Comparison of ENCODE assay signal across 20 mouse cellular contexts in the genomic region with DNA sequence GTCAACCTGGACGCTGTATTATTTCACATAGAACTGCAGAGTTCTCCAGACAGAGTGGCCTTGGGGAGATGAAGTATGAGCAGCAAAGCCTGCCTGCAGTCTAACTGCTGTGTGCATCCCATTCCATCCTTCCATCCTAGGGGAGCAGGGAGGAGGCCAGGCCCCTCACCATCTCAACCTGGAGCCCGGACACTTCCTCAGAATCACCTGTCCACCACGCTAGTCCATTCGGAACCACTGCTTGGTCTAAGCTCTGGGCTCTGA. TPM values are rescaled to one million over a fixed set of nuclear protein-coding genes. Genes with fewer than 3 reads are reported as not detected.
DNase-seq lines count a peak whose midpoint lies in the region; ATAC-seq and TF ChIP-seq lines count a peak whose summit lies in the region.
"Had no signal": no experiment of that assay in that cellular context is flagged by ENCODE, and none has a peak within 500 bp of the region (broad histone marks: within the 10 kb centered on the region; RNA-seq: fewer than 3 reads in every experiment).

No protein-coding gene starts in this region.

- H3K4me1 ChIP-seq in forebrain, embryonic 10.5 days, result peaks cover 58% of the 10 kb centered on the region
- peaks cover 15% of the 10 kb centered on the region for H3K4me1 ChIP-seq in forebrain, embryonic 16.5 days (replicated peaks; ENCODE audit: control insufficient read depth, insufficient read depth, low read length)
- peaks cover 25% of the 10 kb centered on the region for H3K4me1 ChIP-seq in hindbrain, embryonic 16.5 days (ENCODE audit: control insufficient read depth, insufficient read depth, low read depth, low read length)
- peaks cover 33% of the 10 kb centered on the region for H3K4me1 ChIP-seq in midbrain, embryonic 16.5 days (ENCODE audit: control insufficient read depth, insufficient read depth, low read length)
- no peaks in the 10 kb centered on the region for H3K4me1 ChIP-seq in cerebellum, adult 2 months (ENCODE audit: control insufficient read depth, insufficient read depth, low read length)
- H3K4me1 ChIP-seq: liver, embryonic 13.5 days had no signal

- H3K9ac ChIP-seq in forebrain, embryonic 16.5 days (replicated peaks; ENCODE audit: low read depth, low read length), result no peak overlapping the region
- no peak overlapping the region for H3K9ac ChIP-seq in hindbrain, embryonic 16.5 days (ENCODE audit: low read depth, low read length)
- no peak overlapping the region; the same call in 1 of the 2 replicates for H3K9ac ChIP-seq in midbrain, embryonic 16.5 days (ENCODE audit: low read depth, low read length)
- H3K9ac ChIP-seq: embryonic facial prominence, embryonic 12.5 days; liver, embryonic 13.5 days; lung, embryonic 15.5 days had no signal

- no peak for TF ChIP-seq POLR2A in cerebellum, adult 2 months (IDR thresholded peaks at IDR 0.05; ENCODE audit: borderline replicate concordance, insufficient read depth, low read length)

- no peak for TF ChIP-seq CTCF in cerebellum, adult 2 months (IDR thresholded peaks at IDR 0.05; ENCODE audit: borderline replicate concordance, insufficient read depth, low read depth, low read length)

- no peak overlapping the region for H3K4me2 ChIP-seq in forebrain, embryonic 16.5 days (ENCODE audit: low read length)
- H3K4me2 ChIP-seq in hindbrain, embryonic 16.5 days (ENCODE audit: low read length), result no peak overlapping the region
- no peak overlapping the region for H3K4me2 ChIP-seq in midbrain, embryonic 16.5 days (ENCODE audit: low read length)
- H3K4me2 ChIP-seq: liver, embryonic 13.5 days had no signal

- peaks cover 45% of the 10 kb centered on the region for H3K27me3 ChIP-seq in forebrain, embryonic 10.5 days (ENCODE audit: poor library complexity, severe bottlenecking)
- no peaks in the 10 kb centered on the region; the same call in 1 of the 2 replicates for H3K27me3 ChIP-seq in forebrain, embryonic 16.5 days (replicated peaks; ENCODE audit: control insufficient read depth, insufficient read depth, low read length)
- H3K27me3 ChIP-seq in hindbrain, embryonic 16.5 days (replicated peaks; ENCODE audit: control insufficient read depth, insufficient read depth, low read length), result no peaks in the 10 kb centered on the region
- no peaks in the 10 kb centered on the region for H3K27me3 ChIP-seq in midbrain, embryonic 16.5 days (ENCODE audit: control insufficient read depth, insufficient read depth, low read depth, low read length)
- H3K27me3 ChIP-seq in cerebellum, adult 2 months (ENCODE audit: control insufficient read depth, insufficient read depth, low read length), result no peaks in the 10 kb centered on the region; the same call in 1 of the 2 replicates
- H3K27me3 ChIP-seq: lung, embryonic 15.5 days had no signal

- ATAC-seq in forebrain, embryonic 16.5 days, result no peak; the same call in 1 of the 2 replicates
- 0 out of 2 replicates have a peak, but pooled peaks have one; percentile 22 for ATAC-seq in hindbrain, embryonic 16.5 days
- peak; percentile 54 for ATAC-seq in midbrain, embryonic 16.5 days
- ATAC-seq in megakaryocyte, adult 5-6 weeks (ENCODE audit: poor library complexity, severe bottlenecking), result no peak
- ATAC-seq in megakaryocyte progenitor cell, adult 5-6 weeks (replicated peaks; ENCODE audit: poor library complexity), result no peak

- H3K4me3 ChIP-seq in forebrain, embryonic 10.5 days, result peak overlapping the region; percentile 27; the same call in 1 of the 2 replicates
- no peak overlapping the region for H3K4me3 ChIP-seq in forebrain, embryonic 16.5 days (replicated peaks; ENCODE audit: low read length)
- H3K4me3 ChIP-seq in hindbrain, embryonic 16.5 days (ENCODE audit: low read length), result no peak overlapping the region
- H3K4me3 ChIP-seq in midbrain, embryonic 16.5 days (ENCODE audit: low read depth, low read length), result no peak overlapping the region
- no peak overlapping the region for H3K4me3 ChIP-seq in cerebellum, adult 2 months (replicated peaks; ENCODE audit: insufficient read depth, low read depth, low read length)
- H3K4me3 ChIP-seq: embryonic facial prominence, embryonic 12.5 days; liver, embryonic 13.5 days; lung, embryonic 15.5 days had no signal

- H3K9me3 ChIP-seq in forebrain, embryonic 10.5 days, result no peaks in the 10 kb centered on the region
- no peaks in the 10 kb centered on the region for H3K9me3 ChIP-seq in forebrain, embryonic 16.5 days (ENCODE audit: control insufficient read depth, low read length)
- no peaks in the 10 kb centered on the region for H3K9me3 ChIP-seq in hindbrain, embryonic 16.5 days (ENCODE audit: control insufficient read depth, low read length)
- H3K9me3 ChIP-seq in midbrain, embryonic 16.5 days (replicated peaks; ENCODE audit: control insufficient read depth, low read length, poor library complexity, severe bottlenecking), result no peaks in the 10 kb centered on the region
- H3K9me3 ChIP-seq: embryonic facial prominence, embryonic 12.5 days; G1E; liver, embryonic 13.5 days; lung, embryonic 15.5 days had no signal

- H3K36me3 ChIP-seq in forebrain, embryonic 10.5 days (replicated peaks), result no peaks in the 10 kb centered on the region
- H3K36me3 ChIP-seq in forebrain, embryonic 16.5 days (ENCODE audit: control insufficient read depth, insufficient read depth), result no peaks in the 10 kb centered on the region
- no peaks in the 10 kb centered on the region for H3K36me3 ChIP-seq in hindbrain, embryonic 16.5 days (ENCODE audit: control insufficient read depth, insufficient read depth, low read length)
- H3K36me3 ChIP-seq in midbrain, embryonic 16.5 days (ENCODE audit: control insufficient read depth, insufficient read depth, low read length), result no peaks in the 10 kb centered on the region
- H3K36me3 ChIP-seq: embryonic facial prominence, embryonic 12.5 days; G1E; liver, embryonic 13.5 days; lung, embryonic 15.5 days had no signal

- 44% methylated on average over 4 of the region's 4 CpGs for whole genome bisulfite sequencing in forebrain, embryonic 10.5 days
- 22% methylated on average over 4 of the region's 4 CpGs for WGBS in forebrain, embryonic 16.5 days
- 55% methylated on average over 4 of the region's 4 CpGs for WGBS in hindbrain, embryonic 16.5 days
- 33% methylated on average over 4 of the region's 4 CpGs for WGBS in midbrain, embryonic 16.5 days
- WGBS in cerebellum, adult 2 months, result 40% methylated on average over 4 of the region's 4 CpGs

- H3K27ac ChIP-seq in forebrain, embryonic 10.5 days, result peak overlapping the region; percentile 40
- H3K27ac ChIP-seq in forebrain, embryonic 16.5 days (ENCODE audit: low read length), result 0 out of 2 replicates have a peak overlapping the region, but pooled peaks have one; percentile 29
- 0 out of 2 replicates have a peak overlapping the region, but pooled peaks have one; percentile 16 for H3K27ac ChIP-seq in hindbrain, embryonic 16.5 days (ENCODE audit: low read depth, low read length)
- peak overlapping the region; percentile 78 for H3K27ac ChIP-seq in midbrain, embryonic 16.5 days (ENCODE audit: low read length)
- no peak overlapping the region for H3K27ac ChIP-seq in cerebellum, adult 2 months (ENCODE audit: insufficient read depth, low read length)
- H3K27ac ChIP-seq: embryonic facial prominence, embryonic 12.5 days; liver, embryonic 13.5 days; lung, embryonic 15.5 days had no signal

- DNase-seq in forebrain, embryonic 10.5 days (ENCODE audit: extremely low spot score, low spot score), result no peak
- DNase-seq in cerebellum, adult 2 months, result no peak
- no peak for DNase-seq in adrenal gland, adult 18-20 months (ENCODE audit: low spot score in 2 of 2)
- DNase-seq: adrenal gland, adult 2 months; cerebellum, adult 11 months; cerebellum, postnatal 36 days; heart, adult 11 months; kidney, adult 18-20 months; kidney, postnatal 10 days; liver, embryonic 13.5 days; thymus, postnatal 4 days had no signal

RNA-seq across cellular contexts. Expression of gene Cpne5, which starts 23.8 kb away (rescaled TPM):
- 5.3 and 6.2 TPM in 2 replicates for polyA plus RNA-seq in forebrain, embryonic 10.5 days (2016; fragmentation: Nextera tagmentation; extraction: Ambion mirVana)
- 25.0 and 35.5 TPM in 2 replicates for polyA plus RNA-seq in forebrain, embryonic 16.5 days (2015; fragmentation: Nextera tagmentation; extraction: Ambion mirVana)
- polyA plus RNA-seq in hindbrain, embryonic 16.5 days (2015; fragmentation: Nextera tagmentation; extraction: Ambion mirVana), result 48.1 and 51.2 TPM in 2 replicates
- polyA plus RNA-seq in midbrain, embryonic 16.5 days (2015; fragmentation: Nextera tagmentation; extraction: Ambion mirVana), result 43.6 and 55.8 TPM in 2 replicates
- 7.5 and 8.4 TPM in 2 replicates for polyA plus RNA-seq in cerebellum, adult 2 months (2012; rRNA removed)
- total RNA-seq in adrenal gland, adult 18-20 months (2021), result under 1 TPM; 0.33 to 0.35 TPM
- 0.25 TPM in 1 of 2 replicates, not detected in the other for total RNA-seq in megakaryocyte, adult 5-6 weeks (2015)
- not detected in 2 replicates for total RNA-seq in megakaryocyte, adult 5-6 weeks (2017)
- 0.64 and 0.90 TPM in 2 replicates for total RNA-seq in megakaryocyte progenitor cell, adult 5-6 weeks (2015)
- total RNA-seq in megakaryocyte progenitor cell, adult 5-6 weeks (2017), result 0.96 and 3.5 TPM in 2 replicates
- total RNA-seq: gastrocnemius, adult 18-20 months had no signal

RNA-seq across cellular contexts. Expression of gene Ppil1, which starts 49.9 kb away (rescaled TPM):
- 230 and 235 TPM in 2 replicates for polyA plus RNA-seq in forebrain, embryonic 10.5 days (2016; fragmentation: Nextera tagmentation; extraction: Ambion mirVana)
- polyA plus RNA-seq in forebrain, embryonic 16.5 days (2015; fragmentation: Nextera tagmentation; extraction: Ambion mirVana), result 118 and 125 TPM in 2 replicates
- polyA plus RNA-seq in hindbrain, embryonic 16.5 days (2015; fragmentation: Nextera tagmentation; extraction: Ambion mirVana), result 105 and 113 TPM in 2 replicates
- 106 and 107 TPM in 2 replicates for polyA plus RNA-seq in midbrain, embryonic 16.5 days (2015; fragmentation: Nextera tagmentation; extraction: Ambion mirVana)
- polyA plus RNA-seq in cerebellum, adult 2 months (2012; rRNA removed), result 25.1 and 25.3 TPM in 2 replicates
- total RNA-seq in adrenal gland, adult 18-20 months (2021), result 10 to 100 TPM; 21.3 to 22.4 TPM
- total RNA-seq in megakaryocyte, adult 5-6 weeks (2015), result 37.5 and 39.4 TPM in 2 replicates
- 53.6 and 57.3 TPM in 2 replicates for total RNA-seq in megakaryocyte, adult 5-6 weeks (2017)
- total RNA-seq in megakaryocyte progenitor cell, adult 5-6 weeks (2015), result 67.3 and 73.9 TPM in 2 replicates
- 82.0 and 103 TPM in 2 replicates for total RNA-seq in megakaryocyte progenitor cell, adult 5-6 weeks (2017)

RNA-seq across cellular contexts. Expression of gene BC004004, which starts 54.5 kb away (rescaled TPM):
- 54.6 and 56.6 TPM in 2 replicates for polyA plus RNA-seq in forebrain, embryonic 10.5 days (2016; fragmentation: Nextera tagmentation; extraction: Ambion mirVana)
- polyA plus RNA-seq in forebrain, embryonic 16.5 days (2015; fragmentation: Nextera tagmentation; extraction: Ambion mirVana), result 102 and 108 TPM in 2 replicates
- 118 and 123 TPM in 2 replicates for polyA plus RNA-seq in hindbrain, embryonic 16.5 days (2015; fragmentation: Nextera tagmentation; extraction: Ambion mirVana)
- polyA plus RNA-seq in midbrain, embryonic 16.5 days (2015; fragmentation: Nextera tagmentation; extraction: Ambion mirVana), result 125 TPM in 2 replicates
- polyA plus RNA-seq in cerebellum, adult 2 months (2012; rRNA removed), result 102 and 111 TPM in 2 replicates
- total RNA-seq in adrenal gland, adult 18-20 months (2021), result 100 to 1,000 TPM; 111 to 147 TPM
- total RNA-seq in megakaryocyte, adult 5-6 weeks (2015), result 65.8 and 70.1 TPM in 2 replicates
- 81.0 and 89.2 TPM in 2 replicates for total RNA-seq in megakaryocyte, adult 5-6 weeks (2017)
- total RNA-seq in megakaryocyte progenitor cell, adult 5-6 weeks (2015), result 85.3 and 97.7 TPM in 2 replicates
- 84.9 and 99.2 TPM in 2 replicates for total RNA-seq in megakaryocyte progenitor cell, adult 5-6 weeks (2017)

Comparison
In these comparisons a context has a peak if more than half of its experiments do, and no peak if none do; other contexts are left out.
1. ATAC-seq: peak in hindbrain, embryonic 16.5 days (single experiment) and midbrain, embryonic 16.5 days (single experiment); none in forebrain, embryonic 16.5 days (single experiment), megakaryocyte, adult 5-6 weeks (single experiment) and megakaryocyte progenitor cell, adult 5-6 weeks (single experiment).